Mouse (Mus musculus) gastrocnemius, postnatal 4 days (tissue): Measurements from ENCODE around the gene Dusp9. TPM values are rescaled to one million over a fixed set of nuclear protein-coding genes. Genes with fewer than 3 reads are reported as not detected.

Source experiments
- DNase-seq, 2 experiments: peaks; one replicate each; pipeline ENCODE4 v3.0.0; 2021 to 2022; ENCODE audit warnings: low spot score in 2 of 2, mixed read lengths in 2 of 2
- total RNA-seq, 2 experiments: library from RNA; stranded (reverse); gene quantifications; 2 replicates each; pipeline ENCODE4 v1.2.3; 2021

Dusp9 gene
- total RNA-seq, 2 experiments from 2014 or later: 0.12 to 0.41 TPM

DNA sequence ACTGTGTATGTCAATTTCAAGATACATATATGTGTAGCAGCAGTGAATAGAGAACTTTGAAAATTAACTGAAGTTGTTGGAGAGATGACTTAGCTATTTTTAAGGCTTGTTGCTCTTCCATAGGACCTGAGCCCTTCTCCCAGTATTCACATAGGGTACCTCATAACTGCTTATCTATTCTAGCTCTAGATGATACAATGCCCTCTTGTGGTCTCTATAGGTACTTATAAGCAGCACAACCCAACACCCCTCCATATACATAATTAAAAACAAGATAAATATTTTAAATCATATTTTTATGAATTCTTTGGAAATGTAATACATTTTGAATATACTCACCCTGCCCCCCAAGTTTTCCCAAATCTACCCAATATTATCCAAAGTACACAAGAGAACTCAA lies 23.9 kb downstream of the Dusp9 start:
- no peak for DNase-seq

DNA sequence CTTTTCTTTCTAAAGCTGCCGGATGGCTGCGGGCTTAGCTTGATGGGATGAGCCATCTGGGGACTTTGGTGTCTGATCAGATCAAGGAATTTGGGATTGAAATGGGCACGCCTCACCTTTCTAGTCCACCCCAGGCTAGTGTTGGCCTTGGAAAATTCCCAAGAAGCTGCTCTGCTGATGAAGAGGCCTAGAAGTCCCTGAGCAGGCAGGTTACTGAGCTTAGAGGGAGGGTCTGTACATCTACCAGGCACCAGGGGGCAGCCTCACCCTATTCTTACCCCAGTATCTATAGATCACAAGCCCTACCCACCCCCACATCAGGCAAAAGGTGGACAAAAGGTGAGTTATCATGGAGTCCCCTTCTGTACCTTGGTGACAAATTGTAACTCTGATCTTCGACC lies 32.8 kb downstream of the Dusp9 start:
- DNase-seq: peak in 1 of 2 experiments; percentile 29

DNA sequence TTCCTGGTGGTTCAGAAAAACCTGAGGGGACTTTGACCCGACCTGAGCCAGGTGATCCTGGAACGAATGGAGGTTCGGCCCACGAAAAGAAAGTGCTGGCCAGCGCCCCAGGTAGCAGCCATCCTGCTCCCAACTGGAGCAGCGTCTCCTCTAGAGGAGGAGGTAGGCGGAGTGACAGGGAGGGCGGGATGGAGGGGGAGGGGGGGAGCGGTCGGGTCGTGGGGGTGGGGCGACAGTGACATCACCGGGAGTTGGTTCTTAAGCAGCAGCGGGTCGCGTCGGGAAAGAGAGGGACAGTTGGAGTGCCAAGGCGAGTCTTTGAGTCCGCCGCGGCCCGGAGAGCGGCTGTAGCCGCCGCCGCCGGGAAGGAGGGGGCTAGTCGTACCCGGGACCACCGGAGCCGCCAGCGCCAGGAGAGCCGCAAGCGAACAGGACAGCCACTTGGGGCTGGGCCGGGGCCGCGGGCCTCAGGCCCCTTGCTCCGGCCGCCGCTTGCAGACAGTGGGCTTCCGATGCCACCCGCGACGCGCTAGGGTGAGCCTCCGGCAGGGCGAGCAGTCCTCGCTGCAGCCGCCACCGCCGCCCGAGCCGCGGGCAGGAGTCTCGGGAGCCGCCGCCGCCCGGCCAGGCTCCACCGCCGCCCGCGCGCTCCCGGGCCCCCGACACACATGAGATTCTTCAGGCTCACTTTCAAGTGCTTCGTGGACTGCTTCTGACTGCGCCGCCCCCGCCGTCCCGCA lies 33.8 kb downstream of the Dusp9 start, which contains the start of gene Slc6a8:
Gene Slc6a8, plus strand, starts transcription at position 272 of the 740 bp plus-strand sequence.
- DNase-seq: peak; percentile 48 to 67

DNA sequence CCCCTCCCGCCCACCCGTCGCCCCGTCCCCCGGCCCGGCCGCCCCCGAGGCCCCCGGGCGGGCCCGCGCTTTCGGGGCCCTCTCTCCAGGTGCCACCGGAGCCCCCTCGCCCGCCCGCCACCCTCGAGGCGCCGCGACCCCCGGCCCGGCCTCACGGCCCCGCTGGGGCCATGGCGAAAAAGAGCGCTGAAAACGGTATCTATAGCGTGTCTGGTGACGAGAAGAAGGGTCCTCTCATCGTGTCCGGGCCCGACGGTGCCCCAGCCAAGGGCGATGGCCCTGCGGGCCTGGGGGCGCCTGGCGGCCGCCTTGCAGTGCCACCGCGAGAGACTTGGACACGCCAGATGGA lies 34.4 kb downstream of the Dusp9 start:
- no peak for DNase-seq

DNA sequence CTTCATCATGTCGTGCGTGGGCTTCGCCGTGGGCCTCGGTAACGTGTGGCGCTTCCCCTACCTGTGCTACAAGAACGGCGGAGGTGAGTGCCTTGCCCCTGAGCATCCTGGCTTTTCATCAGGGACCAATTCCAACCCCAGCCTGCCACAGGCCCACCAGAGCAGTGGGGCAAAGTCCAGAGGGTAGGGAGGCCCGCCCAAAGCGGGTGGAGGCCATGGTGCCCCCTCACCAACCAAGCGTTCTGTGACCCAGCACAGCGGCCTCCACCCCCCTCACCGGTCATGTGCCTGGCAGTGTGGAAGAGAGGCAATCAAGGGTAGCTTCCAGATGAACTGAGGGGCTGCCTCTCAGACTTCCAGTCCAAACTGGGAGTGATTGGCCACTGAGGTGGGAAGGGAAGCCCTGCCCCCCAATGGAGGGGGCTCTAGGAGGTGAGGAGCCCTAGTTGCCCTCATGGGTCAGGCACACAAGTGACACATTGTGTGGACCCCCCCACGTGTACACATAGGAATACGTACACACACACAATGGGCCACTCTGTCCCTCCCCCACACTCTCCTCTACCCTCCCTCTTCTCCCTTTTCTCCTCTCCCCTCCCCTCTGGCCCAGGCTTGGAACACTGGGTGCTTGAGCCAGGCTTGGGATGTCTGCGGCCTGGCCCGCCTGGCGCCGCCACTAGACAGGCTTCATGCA lies 34.9 kb downstream of the Dusp9 start:
- no peak for DNase-seq

DNA sequence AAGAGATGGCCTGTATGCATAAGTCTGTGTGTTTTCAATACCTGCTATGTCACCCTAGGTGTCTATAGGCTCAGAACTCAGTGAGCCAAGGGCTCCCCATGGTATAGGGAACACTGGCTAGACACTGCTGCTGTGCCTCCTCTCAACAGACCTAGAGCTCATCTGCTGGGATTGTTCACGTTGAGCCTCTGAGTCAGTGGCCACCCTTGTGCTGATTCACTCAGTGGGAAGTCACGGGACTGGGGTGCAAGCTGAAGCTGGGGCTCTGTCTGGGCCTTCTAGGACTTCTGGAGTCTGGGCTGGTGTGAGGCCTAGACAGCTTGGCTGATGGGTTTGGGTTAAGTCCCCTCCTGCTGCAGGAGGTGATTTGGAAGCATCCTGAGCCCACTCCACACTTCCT lies 36.0 kb downstream of the Dusp9 start:
- no peak for DNase-seq

DNA sequence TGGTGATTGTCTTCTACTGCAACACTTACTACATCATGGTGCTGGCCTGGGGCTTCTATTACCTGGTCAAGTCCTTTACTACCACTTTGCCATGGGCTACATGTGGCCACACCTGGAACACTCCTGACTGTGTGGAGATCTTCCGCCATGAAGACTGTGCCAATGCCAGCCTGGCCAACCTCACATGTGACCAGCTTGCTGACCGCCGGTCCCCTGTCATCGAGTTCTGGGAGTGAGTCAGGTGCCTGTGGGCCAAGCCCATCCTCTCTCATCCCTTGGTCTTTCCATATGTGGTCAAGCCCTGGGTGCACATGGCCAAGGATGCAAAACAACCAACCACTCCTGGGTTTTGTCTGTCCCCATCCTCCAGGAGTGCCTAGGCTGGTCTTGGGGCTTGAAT lies 37.4 kb downstream of the Dusp9 start:
- DNase-seq: no peak

DNA sequence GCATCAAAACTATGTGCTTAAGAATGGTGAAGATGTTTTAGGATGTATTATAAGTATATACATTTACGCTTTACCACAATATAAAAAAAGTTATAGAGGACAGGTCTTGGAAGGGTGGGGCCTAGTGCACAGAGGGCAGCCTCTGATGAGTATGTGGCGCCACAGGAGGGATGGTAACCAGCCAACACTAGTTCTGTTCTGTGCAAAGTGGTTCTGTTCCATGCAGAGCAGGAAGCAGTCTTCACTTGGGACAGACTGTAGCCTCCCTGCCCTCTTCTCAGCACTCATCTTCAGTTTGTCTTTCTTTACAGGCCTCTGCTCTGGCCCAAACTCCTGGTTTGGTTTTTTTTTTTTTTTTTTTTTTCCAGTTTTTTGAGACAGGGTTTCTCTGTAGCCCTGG lies 44.9 kb downstream of the Dusp9 start:
- no peak for DNase-seq

DNA sequence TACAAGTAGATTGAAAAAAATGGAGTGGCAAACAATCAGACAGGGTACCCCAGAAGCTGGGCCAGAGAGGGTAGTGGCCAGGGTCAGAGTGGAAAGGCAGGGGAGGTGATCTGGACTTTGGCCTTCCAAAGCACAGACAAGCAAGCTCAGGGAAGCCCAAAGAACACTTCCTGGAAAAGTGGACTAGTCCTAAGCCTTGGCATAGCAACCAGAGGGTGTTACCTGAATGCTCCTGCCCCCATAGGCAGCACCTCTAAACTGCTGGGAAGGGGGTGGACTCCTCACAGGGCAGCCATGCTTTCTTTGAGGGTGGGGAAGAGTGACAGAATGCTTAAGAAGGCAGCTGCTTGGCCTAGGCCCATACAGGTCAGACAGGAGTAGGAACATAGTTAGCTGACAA lies 45.8 kb downstream of the Dusp9 start:
- DNase-seq: no peak

DNA sequence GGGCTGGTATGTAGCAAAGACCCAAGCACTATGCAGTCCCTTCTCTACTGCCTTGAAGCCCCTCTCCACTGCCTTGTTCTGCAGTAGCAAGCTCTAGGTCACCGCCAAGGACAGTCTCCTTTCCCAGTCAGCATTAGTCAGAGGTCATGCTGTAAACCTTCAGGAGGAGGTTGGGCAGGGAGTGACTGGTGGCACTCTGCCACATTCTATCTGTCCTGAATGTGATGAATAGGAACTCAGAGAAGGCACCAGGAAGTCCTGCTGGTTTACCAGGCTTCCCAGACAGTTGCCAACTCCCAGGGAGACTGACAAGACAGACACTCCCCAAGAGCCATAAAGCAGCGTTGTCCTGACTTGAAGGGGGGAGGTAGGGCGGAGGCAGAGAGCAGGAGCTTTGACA lies 46.4 kb downstream of the Dusp9 start:
- DNase-seq: no peak

DNA sequence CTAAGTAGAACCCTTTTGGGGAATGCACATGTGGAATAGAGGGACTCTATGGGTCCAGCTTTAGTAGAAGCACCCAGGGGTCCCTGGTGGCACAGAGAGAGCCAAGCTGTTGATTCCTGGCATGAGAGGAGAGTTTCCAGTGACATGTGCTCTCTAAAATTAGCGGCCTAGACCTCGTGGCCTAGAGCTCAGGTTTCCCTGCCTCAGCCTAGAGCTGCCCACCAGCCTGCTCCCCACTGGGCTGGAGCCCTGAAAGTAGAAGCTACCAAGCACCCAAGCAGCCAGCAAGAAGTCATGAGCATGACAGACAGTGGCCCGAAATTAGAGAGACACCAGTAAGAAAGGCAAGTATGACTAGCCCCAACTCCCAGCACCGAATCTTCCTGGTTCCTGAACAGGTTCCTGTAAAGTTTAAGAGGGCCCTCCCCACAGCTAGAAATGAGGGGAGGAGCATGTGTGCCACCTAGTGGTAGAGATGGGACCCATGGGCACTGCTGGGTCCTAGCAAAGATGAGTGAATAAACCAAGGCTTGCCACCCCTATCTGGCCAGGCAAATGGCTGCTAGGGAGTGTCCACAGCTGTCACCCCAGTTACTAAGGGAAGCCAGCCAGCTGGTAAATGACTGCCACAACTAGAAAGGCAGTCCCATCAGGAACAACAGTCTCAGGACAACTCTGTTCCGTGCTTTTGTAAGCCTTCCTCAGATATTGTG lies 51.9 kb downstream of the Dusp9 start:
- DNase-seq: peak in 1 of 2 experiments; percentile 32

Other genes starting within 250 kb of the Dusp9 start
- gene Gm18336, start 240.7 kb upstream of the Dusp9 start, total RNA-seq: not detected
- gene Zfp92, start 228.3 kb upstream of the Dusp9 start, total RNA-seq: not detected
- gene Trex2, start 204.1 kb upstream of the Dusp9 start, total RNA-seq: not detected
- 10 to 100 TPM; 23.3 to 27.7 TPM for gene Haus7, start 180.4 kb upstream of the Dusp9 start, total RNA-seq
- gene Bgn, start 155.8 kb upstream of the Dusp9 start, total RNA-seq: 100 to 1,000 TPM; 487 to 574 TPM
- gene Atp2b3, start 136.3 kb upstream of the Dusp9 start, total RNA-seq: 1 to 10 TPM; 4.6 to 9.7 TPM
- gene Pnck, start 20.7 kb downstream of the Dusp9 start, total RNA-seq: 10 to 100 TPM; 11.4 to 12.8 TPM
- 10 to 100 TPM; 58.9 to 66.2 TPM for gene Slc6a8, start 33.7 kb downstream of the Dusp9 start, total RNA-seq
- gene Bcap31, start 76.8 kb downstream of the Dusp9 start, total RNA-seq: 100 to 1,000 TPM in 1 of 2 experiments, 10 to 100 TPM in 1; 99.9 to 104 TPM
- gene Abcd1, start 77.2 kb downstream of the Dusp9 start, total RNA-seq: 10 to 100 TPM; 24.1 to 26.8 TPM
- gene Plxnb3, start 117.7 kb downstream of the Dusp9 start, total RNA-seq: 1 to 10 TPM; 3.1 to 3.7 TPM
- 100 to 1,000 TPM; 150 to 153 TPM for gene Srpk3, start 135.0 kb downstream of the Dusp9 start, total RNA-seq
- gene Idh3g, start 147.5 kb downstream of the Dusp9 start, total RNA-seq: 100 to 1,000 TPM; 221 to 247 TPM
- gene Ssr4, start 147.6 kb downstream of the Dusp9 start, total RNA-seq: 100 to 1,000 TPM; 118 to 128 TPM
- 1 to 10 TPM; 6.7 to 6.8 TPM for gene Pdzd4, start 185.6 kb downstream of the Dusp9 start, total RNA-seq